Mouse (Mus musculus): ENCODE data around the gene Pth2. TPM values are rescaled to one million over a fixed set of nuclear protein-coding genes. Genes with fewer than 3 reads are reported as not detected.
A peak's percentile ranks its signal among the peaks of the same experiment; 100 is the strongest.

Pth2 gene
- total RNA-seq, 2 experiments from 2014 or later, result not detected

GRCm38 (mm10) chr7:45193406-45193805, 12.6 kb downstream of the Pth2 start:
- DNase-seq (ENCODE audit: low spot score), result no peak
- intact Hi-C loops (cut with DNase I), result no loop called here

GRCm38 (mm10) chr7:45193871-45194785, 13.3 kb downstream of the Pth2 start:
- intact Hi-C loops (cut with DNase I), result no loop called here

GRCm38 (mm10) chr7:45195341-45196175, 14.8 kb downstream of the Pth2 start:
- no peak for DNase-seq (ENCODE audit: low spot score)
- intact Hi-C loops (cut with DNase I), result loop anchor here (2.0 kb wide), 1 partner anchor 117 kb away; no protein-coding TSS in a partner anchor

More at GRCm38 (mm10) chr7:45193871-45194785, 13.3 kb downstream of the Pth2 start:
- no peak for DNase-seq (ENCODE audit: low spot score)

- DNase-seq (ENCODE audit: low spot score), result no peak
- intact Hi-C loops (cut with DNase I), result loop anchor here (2.0 kb wide), 1 partner anchor 117 kb away; no protein-coding TSS in a partner anchor
Measured at GRCm38 (mm10) chr7:45196176-45196535, 15.4 kb downstream of the Pth2 start.

- intact Hi-C loops (cut with DNase I), result loop anchor here (2.0 kb wide), 1 partner anchor 118 kb away; no protein-coding TSS in a partner anchor
- no peak for DNase-seq (ENCODE audit: low spot score)
Measured at GRCm38 (mm10) chr7:45196994-45197393, 16.2 kb downstream of the Pth2 start.

GRCm38 (mm10) chr7:45198435-45198834, 17.6 kb downstream of the Pth2 start:
- DNase-seq (ENCODE audit: low spot score), result peak; percentile 45
- intact Hi-C loops (cut with DNase I), result loop anchor here (1.0 kb wide), 1 partner anchor 36 kb away; no protein-coding TSS in a partner anchor

- intact Hi-C loops (cut with DNase I), result loop anchor here (1.0 kb wide), 1 partner anchor 37 kb away; no protein-coding TSS in a partner anchor
- no peak for DNase-seq (ENCODE audit: low spot score)
Measured at GRCm38 (mm10) chr7:45198961-45199360, 18.2 kb downstream of the Pth2 start.

- no peak for DNase-seq (ENCODE audit: low spot score)
- intact Hi-C loops (cut with DNase I), result no loop called here
Measured at GRCm38 (mm10) chr7:45202654-45203053, 21.9 kb downstream of the Pth2 start.

- intact Hi-C loops (cut with DNase I), result no loop called here
- DNase-seq (ENCODE audit: low spot score), result peak; percentile 78
Measured at GRCm38 (mm10) chr7:45204380-45205143, 23.8 kb downstream of the Pth2 start, which contains the start of gene Ccdc155. TSS of gene Ccdc155 (minus strand) at chr7:45204892.

- DNase-seq (ENCODE audit: low spot score), result no peak
- intact Hi-C loops (cut with DNase I), result no loop called here
Measured at GRCm38 (mm10) chr7:45208260-45208659, 27.5 kb downstream of the Pth2 start.

- no peak for DNase-seq (ENCODE audit: low spot score)
- intact Hi-C loops (cut with DNase I), result no loop called here
Measured at GRCm38 (mm10) chr7:45211070-45211469, 30.3 kb downstream of the Pth2 start.

GRCm38 (mm10) chr7:45211851-45212251, 31.1 kb downstream of the Pth2 start, which contains the start of gene Dkkl1:
TSS of gene Dkkl1 (minus strand) at chr7:45212147.
- intact Hi-C loops (cut with DNase I), result no loop called here
- DNase-seq (ENCODE audit: low spot score), result no peak

- DNase-seq (ENCODE audit: low spot score), result no peak
- intact Hi-C loops (cut with DNase I), result no loop called here
Measured at GRCm38 (mm10) chr7:45212356-45212755, 31.6 kb downstream of the Pth2 start.

- intact Hi-C loops (cut with DNase I), result no loop called here
- no peak for DNase-seq (ENCODE audit: low spot score)
Measured at GRCm38 (mm10) chr7:45213708-45214107, 32.9 kb downstream of the Pth2 start.

- intact Hi-C loops (cut with DNase I), result no loop called here
- DNase-seq (ENCODE audit: low spot score), result peak; percentile 39
Measured at GRCm38 (mm10) chr7:45215673-45216441, 35.1 kb downstream of the Pth2 start, which contains the start of gene Tead2. TSS of gene Tead2 (plus strand) at chr7:45215753.

GRCm38 (mm10) chr7:45216442-45217183, 35.8 kb downstream of the Pth2 start:
- DNase-seq (ENCODE audit: low spot score), result no peak
- intact Hi-C loops (cut with DNase I), result no loop called here

GRCm38 (mm10) chr7:45221680-45222079, 40.9 kb downstream of the Pth2 start:
- no peak for DNase-seq (ENCODE audit: low spot score)
- intact Hi-C loops (cut with DNase I), result no loop called here

GRCm38 (mm10) chr7:45224826-45225225, 44.0 kb downstream of the Pth2 start:
- intact Hi-C loops (cut with DNase I), result no loop called here
- DNase-seq (ENCODE audit: low spot score), result no peak

All from heart, postnatal 25 days (tissue).